ENCODE assay signal across 12 mouse cellular contexts in the genomic region with DNA sequence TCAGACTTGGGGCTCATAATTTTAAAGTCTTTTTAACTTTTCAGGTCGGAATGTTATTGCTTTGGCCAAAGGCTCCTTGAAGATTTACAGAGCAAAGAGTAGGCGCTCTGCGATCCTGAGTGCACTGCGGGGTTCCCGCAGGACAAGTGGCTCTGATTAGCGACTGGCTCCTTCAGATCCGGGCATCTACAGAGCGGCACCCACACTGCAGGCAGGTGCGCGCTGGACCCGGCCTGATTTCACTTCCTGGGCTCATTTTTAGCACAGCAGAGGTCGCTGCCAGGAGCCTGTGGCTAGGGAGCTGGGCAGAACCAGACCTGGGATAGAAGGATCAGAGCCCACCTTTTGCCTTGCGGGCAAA.
DNase-seq lines count a peak whose midpoint lies in the region; ATAC-seq lines count a peak whose summit lies in the region.
"Had no signal": no experiment of that assay in that cellular context is flagged by ENCODE, and none has a peak within 500 bp of the region (broad histone marks: within the 10 kb centered on the region; RNA-seq: fewer than 3 reads in every experiment).

No protein-coding gene starts in this region.

- no peak overlapping the region for H3K9ac ChIP-seq in heart, embryonic 15.5 days
- peak overlapping the region; percentile 44 for H3K9ac ChIP-seq in neural tube, embryonic 11.5 days (ENCODE audit: low read length)
- no peak overlapping the region for H3K9ac ChIP-seq in hindbrain, embryonic 15.5 days
- H3K9ac ChIP-seq in stomach, embryonic 15.5 days: no peak overlapping the region
- H3K9ac ChIP-seq: liver, embryonic 13.5 days had no signal

- H3K9me3 ChIP-seq in heart, embryonic 15.5 days (replicated peaks): no peaks in the 10 kb centered on the region
- no peaks in the 10 kb centered on the region for H3K9me3 ChIP-seq in neural tube, embryonic 11.5 days (ENCODE audit: control insufficient read depth, low read length)
- H3K9me3 ChIP-seq in hindbrain, embryonic 15.5 days: no peaks in the 10 kb centered on the region
- H3K9me3 ChIP-seq in stomach, embryonic 15.5 days: no peaks in the 10 kb centered on the region
- H3K9me3 ChIP-seq: liver, embryonic 13.5 days had no signal

- H3K36me3 ChIP-seq in heart, embryonic 15.5 days: no peaks in the 10 kb centered on the region
- no peaks in the 10 kb centered on the region for H3K36me3 ChIP-seq in neural tube, embryonic 11.5 days (ENCODE audit: control insufficient read depth, insufficient read depth, low read length)
- no peaks in the 10 kb centered on the region for H3K36me3 ChIP-seq in hindbrain, embryonic 15.5 days
- H3K36me3 ChIP-seq in stomach, embryonic 15.5 days: no peaks in the 10 kb centered on the region
- H3K36me3 ChIP-seq: liver, embryonic 13.5 days had no signal

- 17% methylated on average over 13 of the region's 13 CpGs for WGBS in heart, embryonic 15.5 days
- WGBS in neural tube, embryonic 11.5 days: 17% methylated on average over 13 of the region's 13 CpGs
- 24% methylated on average over 13 of the region's 13 CpGs for WGBS in hindbrain, embryonic 15.5 days
- WGBS in stomach, embryonic 15.5 days: 15% methylated on average over 13 of the region's 13 CpGs

- intact Hi-C loops in left cerebral cortex, postnatal 10 days (cut with DNase I): no loop called here

- no peaks in the 10 kb centered on the region for H3K4me1 ChIP-seq in heart, embryonic 15.5 days (replicated peaks)
- 0 out of 2 replicates have a peak, but pooled peaks cover 6% of the 10 kb centered on the region for H3K4me1 ChIP-seq in neural tube, embryonic 11.5 days (ENCODE audit: control insufficient read depth, insufficient read depth, low read length)
- H3K4me1 ChIP-seq in hindbrain, embryonic 15.5 days (replicated peaks): no peaks in the 10 kb centered on the region
- no peaks in the 10 kb centered on the region for H3K4me1 ChIP-seq in stomach, embryonic 15.5 days
- H3K4me1 ChIP-seq: liver, embryonic 13.5 days; megakaryocyte, embryonic 14.5 days had no signal

- no peak overlapping the region for H3K4me3 ChIP-seq in heart, embryonic 15.5 days
- no peak overlapping the region for H3K4me3 ChIP-seq in neural tube, embryonic 11.5 days (ENCODE audit: low read depth, low read length)
- H3K4me3 ChIP-seq in hindbrain, embryonic 15.5 days: no peak overlapping the region
- H3K4me3 ChIP-seq in stomach, embryonic 15.5 days (replicated peaks): no peak overlapping the region
- H3K4me3 ChIP-seq: liver, embryonic 13.5 days; megakaryocyte, embryonic 14.5 days had no signal

- peak overlapping the region; percentile 40; the same call in 1 of the 2 replicates for H3K4me2 ChIP-seq in heart, embryonic 15.5 days
- H3K4me2 ChIP-seq in neural tube, embryonic 11.5 days (ENCODE audit: low read depth): peak overlapping the region; percentile 33
- 0 out of 2 replicates have a peak overlapping the region, but pooled peaks have one; percentile 3 for H3K4me2 ChIP-seq in hindbrain, embryonic 15.5 days
- H3K4me2 ChIP-seq in stomach, embryonic 15.5 days: peak overlapping the region; percentile 16; the same call in 1 of the 2 replicates
- H3K4me2 ChIP-seq: liver, embryonic 13.5 days had no signal

- H3K27ac ChIP-seq in heart, embryonic 15.5 days: no peak overlapping the region
- H3K27ac ChIP-seq in neural tube, embryonic 11.5 days (ENCODE audit: low read depth, low read length): no peak overlapping the region
- H3K27ac ChIP-seq in hindbrain, embryonic 15.5 days (replicated peaks): no peak overlapping the region
- no peak overlapping the region for H3K27ac ChIP-seq in stomach, embryonic 15.5 days
- H3K27ac ChIP-seq: liver, embryonic 13.5 days had no signal

- DNase-seq in heart, adult 11 months: no peak
- no peak for DNase-seq in neural tube, embryonic 11.5 days (ENCODE audit: low spot score)
- DNase-seq in neural tube, embryonic 10.5 days (ENCODE audit: extremely low spot score, low spot score): no peak
- DNase-seq in adrenal gland, postnatal 36 days: no peak
- no peak for DNase-seq in left cerebral cortex, postnatal 10 days (ENCODE audit: extremely low spot score in 1 of 2, low spot score in 2 of 2)
- DNase-seq: gastrocnemius, postnatal 10 days; kidney, adult 8-10 months; liver, embryonic 13.5 days had no signal

- H3K27me3 ChIP-seq in heart, embryonic 15.5 days: 0 out of 2 replicates have a peak, but pooled peaks cover 10% of the 10 kb centered on the region
- H3K27me3 ChIP-seq in neural tube, embryonic 11.5 days (ENCODE audit: control insufficient read depth, insufficient read depth, low read length): no peaks in the 10 kb centered on the region
- H3K27me3 ChIP-seq in hindbrain, embryonic 15.5 days: 0 out of 2 replicates have a peak, but pooled peaks cover 5% of the 10 kb centered on the region
- H3K27me3 ChIP-seq in stomach, embryonic 15.5 days (replicated peaks): no peaks in the 10 kb centered on the region
- H3K27me3 ChIP-seq: liver, embryonic 13.5 days had no signal

- no peak for ATAC-seq in heart, embryonic 15.5 days (replicated peaks; ENCODE audit: insufficient number of reproducible peaks, insufficient read depth, low FRiP score, low read depth)
- no peak for ATAC-seq in neural tube, embryonic 11.5 days (ENCODE audit: insufficient read depth, low FRiP score, low TSS enrichment)
- no peak for ATAC-seq in hindbrain, embryonic 15.5 days (ENCODE audit: low FRiP score, low read depth)
- ATAC-seq in stomach, embryonic 15.5 days (ENCODE audit: insufficient read depth, low FRiP score, low read depth): no peak
